Mouse (Mus musculus) cerebellum, adult (tissue): ENCODE measurements around the gene Pcnx.
A peak's percentile ranks its signal among the peaks of the same experiment; 100 is the strongest.
"Not testable (repeated sequence)": the region's sequence is repeated elsewhere in the genome, so short reads cannot be mapped to it uniquely, and the experiment has no call there.

Experiments
- ATAC-seq: cut with Nextera tagmentation; 2 replicates; pipeline ENCODE4 v1.9.2; 2017; ENCODE audit warnings: mild to moderate bottlenecking, moderate library complexity, mixed read lengths; ENCODE audit not compliant: insufficient number of reproducible peaks, low FRiP score, low TSS enrichment

Pcnx gene

DNA sequence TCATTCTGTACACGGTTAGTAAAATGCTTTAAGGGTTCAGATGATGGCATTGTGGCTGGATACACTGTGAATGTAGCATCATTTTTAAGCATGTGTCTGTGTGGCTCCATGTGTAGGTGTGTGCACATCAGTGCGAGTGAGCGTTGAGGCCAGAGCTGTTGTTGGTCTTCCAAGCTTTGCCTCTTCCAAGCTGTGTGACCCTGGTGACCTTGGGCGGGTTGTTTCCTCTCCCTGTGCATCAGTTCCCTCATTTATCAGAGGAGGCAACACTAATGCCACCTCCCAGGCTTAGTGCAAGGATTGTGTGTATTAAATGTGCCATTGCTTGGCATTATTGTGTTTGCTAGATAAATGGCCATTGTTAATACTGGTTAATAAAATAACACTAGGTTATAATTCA lies 76.2 kb downstream of the Pcnx start:
- ATAC-seq: no peak

DNA sequence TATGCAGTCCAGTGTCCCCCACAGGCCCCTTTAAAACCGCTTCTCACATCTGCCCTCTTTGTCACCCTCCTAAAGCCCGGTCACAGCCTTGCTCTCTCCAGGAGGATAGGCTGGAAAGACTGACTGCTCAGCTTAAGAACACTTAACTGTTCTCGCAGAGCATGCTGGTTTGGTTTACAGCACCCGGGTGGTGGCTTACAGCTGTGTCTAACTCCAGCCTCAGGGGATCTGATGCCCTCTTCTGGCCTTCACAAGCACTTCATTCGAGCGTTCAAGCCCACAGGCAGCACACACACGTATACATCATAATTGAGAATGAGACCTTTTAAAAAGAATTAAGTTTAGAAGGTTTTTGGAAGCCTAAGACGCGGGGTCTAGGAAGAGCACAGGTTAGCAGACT lies 81.4 kb downstream of the Pcnx start:
- no peak for ATAC-seq

DNA sequence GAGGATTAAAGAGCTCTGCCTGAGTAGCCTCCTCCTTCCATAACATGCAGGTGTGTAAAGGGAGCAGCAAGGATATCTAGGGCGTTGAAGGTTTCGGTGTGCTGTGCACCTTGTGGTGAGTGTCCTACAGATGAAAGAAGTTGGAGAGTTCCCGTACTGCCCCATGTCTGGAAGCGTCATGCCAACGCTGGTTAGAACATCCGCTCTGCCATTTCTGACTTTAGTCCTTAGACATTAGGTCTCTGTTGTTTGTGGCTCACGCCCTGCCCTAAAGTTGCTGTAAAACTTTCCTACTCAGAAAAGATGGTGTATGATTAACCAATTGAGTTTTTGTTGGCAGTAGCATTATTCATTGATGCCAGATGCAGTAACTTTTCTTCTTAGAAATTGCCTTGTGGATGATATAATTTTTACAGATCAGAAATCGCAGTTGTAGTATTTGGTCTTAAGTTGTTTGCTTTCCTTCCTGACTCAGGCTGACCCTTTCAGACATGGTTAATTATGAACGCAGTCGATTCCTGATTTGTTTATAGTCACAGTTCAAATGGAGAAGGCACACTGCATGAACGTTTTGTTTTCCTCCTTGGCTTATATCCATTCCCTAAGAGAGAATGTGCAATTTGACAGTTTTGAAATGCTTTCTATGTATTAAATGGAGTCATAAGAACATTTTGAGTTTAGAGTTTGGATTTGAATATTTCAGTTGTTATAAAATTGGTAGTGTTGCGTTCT lies 83.7 kb downstream of the Pcnx start:
- ATAC-seq: no peak

GRCm38 (mm10) chr12:81949026-81949425 lies 89.2 kb downstream of the Pcnx start:
- no peak; the same call in 1 of the 2 replicates for ATAC-seq

DNA sequence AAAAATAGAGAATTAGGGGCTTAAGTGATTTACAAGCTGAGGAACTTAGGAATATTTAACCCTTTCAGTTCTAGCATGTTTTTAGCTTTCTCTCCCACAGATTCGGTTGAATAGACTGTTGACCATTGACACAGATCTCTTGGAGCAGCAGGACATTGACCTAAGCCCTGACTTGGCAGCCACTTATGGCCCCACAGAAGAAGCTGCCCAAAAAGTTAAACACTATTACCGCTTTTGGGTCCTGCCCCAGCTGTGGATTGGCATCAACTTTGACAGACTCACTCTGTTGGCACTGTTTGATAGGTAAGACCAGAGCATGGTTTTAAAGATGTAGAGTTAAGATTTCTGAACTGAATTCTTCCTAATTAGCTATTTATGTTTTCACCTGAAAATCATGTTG lies 90.2 kb downstream of the Pcnx start:
- ATAC-seq: no peak

GRCm38 (mm10) chr12:81958351-81958750 lies 98.5 kb downstream of the Pcnx start:
- no peak for ATAC-seq

DNA sequence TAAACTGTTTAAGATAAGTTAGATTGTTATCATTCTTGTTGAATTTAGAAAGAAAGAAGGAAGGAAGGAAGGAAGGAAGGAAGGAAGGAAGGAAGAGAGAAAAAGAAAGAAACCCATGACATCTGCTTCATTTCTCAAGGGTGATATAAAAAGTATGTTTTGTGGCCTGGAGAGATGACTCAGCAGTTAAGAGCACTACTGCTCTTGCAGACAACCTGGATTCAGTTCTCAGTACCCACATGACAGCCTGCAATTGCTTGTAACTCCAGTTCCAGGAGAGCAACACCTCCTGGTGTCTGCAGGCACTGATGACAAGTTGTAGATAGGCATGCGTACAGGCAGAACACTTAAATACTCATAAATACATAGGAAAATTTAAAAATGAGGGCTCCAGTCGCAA lies 105.6 kb downstream of the Pcnx start:
- no peak for ATAC-seq

DNA sequence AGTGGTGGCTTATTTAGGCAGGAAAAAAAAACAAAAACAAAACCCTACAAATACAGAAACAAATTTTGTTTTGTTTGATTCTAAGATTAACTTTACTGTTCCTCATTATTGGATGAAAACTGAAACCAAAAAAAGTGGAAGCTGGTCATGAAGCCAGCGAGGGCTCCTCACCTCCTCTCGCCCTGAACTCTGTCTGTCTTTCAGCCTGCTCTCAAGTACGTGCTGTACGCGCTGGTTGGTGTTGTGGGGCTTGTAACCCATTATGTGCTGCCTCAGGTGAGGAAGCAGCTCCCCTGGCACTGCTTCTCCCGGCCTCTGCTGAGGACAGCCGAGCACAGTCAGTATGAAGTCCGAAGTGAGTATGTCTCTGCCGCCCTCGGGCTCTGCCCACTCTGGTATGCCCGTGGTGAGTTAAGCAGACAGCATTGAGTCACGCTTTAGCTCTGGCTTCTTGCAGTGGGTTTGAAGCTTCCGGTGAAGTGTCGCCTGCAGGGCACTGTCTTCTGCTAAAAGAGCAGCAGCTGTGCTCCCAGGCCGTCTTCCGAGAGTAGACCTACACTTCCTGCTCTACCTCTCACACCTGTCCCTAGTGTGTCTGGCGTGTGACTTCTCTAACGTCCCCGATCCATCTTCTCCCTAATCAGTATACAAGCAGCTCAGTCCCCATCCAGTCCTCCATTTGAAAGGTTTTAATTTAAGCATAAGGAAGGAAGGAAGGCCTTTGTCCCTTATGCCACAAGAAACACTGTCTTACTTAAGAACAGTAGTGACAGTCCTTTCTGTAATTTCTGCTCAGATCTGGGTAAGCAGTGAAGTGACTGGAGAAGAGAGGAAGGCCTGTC lies 111.4 kb downstream of the Pcnx start:
- no peak for ATAC-seq

GRCm38 (mm10) chr12:81971884-81972362 lies 112.1 kb downstream of the Pcnx start:
- ATAC-seq: no peak

- ATAC-seq: no peak
Observed at GRCm38 (mm10) chr12:81974806-81975205, 115.0 kb downstream of the Pcnx start.

- ATAC-seq: no peak
Observed at GRCm38 (mm10) chr12:81977346-81977745, 117.5 kb downstream of the Pcnx start.

- no peak for ATAC-seq
Observed at GRCm38 (mm10) chr12:81979312-81979711, 119.5 kb downstream of the Pcnx start.

DNA sequence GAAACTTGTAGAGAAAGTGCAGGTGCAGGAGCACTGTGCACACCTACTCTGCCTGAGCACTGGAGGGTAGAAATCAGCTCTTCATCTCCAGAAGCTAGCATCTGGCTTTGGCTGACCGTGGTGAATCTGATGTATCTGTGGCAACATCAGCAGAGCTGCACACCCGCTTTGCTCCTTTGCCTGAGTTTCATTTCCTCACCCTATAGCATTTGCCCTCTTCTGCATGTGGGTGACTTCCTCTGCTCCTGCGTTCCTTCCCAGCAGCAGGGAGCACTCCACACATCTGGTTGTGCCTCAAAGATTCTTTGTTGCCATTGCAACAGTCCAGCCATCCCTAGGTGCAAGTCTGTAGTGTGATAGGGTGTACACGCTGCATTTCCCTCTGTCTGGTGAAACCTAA lies 132.3 kb downstream of the Pcnx start:
- no peak for ATAC-seq

- ATAC-seq: no peak
Observed at GRCm38 (mm10) chr12:81992996-81993395, 133.2 kb downstream of the Pcnx start.

- peak; percentile 45; the same call in 1 of the 2 replicates for ATAC-seq
Observed at GRCm38 (mm10) chr12:81994911-81995667, 135.3 kb downstream of the Pcnx start.

DNA sequence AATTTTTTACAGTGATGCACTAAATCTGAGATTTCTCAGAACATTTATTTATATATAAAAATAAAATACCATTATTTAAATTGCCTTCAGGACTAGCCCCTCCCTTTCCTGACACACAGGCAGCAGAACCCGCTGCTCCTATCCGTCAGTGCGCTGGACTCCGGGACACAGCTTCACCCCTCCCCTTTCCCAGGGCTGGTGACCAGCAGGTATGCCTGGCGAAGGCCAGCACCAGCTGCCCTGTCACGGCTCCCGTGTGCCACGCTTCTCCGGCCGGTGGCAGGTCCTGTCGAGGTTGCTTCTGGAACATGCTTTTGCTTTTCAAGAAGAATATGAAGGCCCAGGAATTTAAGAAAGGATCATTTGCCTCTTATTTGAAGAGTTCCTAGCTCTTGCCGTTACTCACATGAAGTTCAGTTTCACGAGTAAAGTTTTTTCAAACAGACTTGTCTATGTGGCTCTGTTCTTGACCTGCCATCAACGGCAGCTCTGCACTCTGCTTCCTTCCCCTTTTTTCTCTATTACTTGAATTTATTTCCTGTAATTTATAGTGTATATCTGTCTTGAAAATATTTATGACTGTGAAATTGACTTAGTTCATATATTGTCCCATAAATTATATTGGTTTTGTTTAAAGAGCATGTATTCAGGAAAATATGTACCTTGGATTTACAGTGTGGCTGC lies 137.0 kb downstream of the Pcnx start:
- ATAC-seq: no peak

DNA sequence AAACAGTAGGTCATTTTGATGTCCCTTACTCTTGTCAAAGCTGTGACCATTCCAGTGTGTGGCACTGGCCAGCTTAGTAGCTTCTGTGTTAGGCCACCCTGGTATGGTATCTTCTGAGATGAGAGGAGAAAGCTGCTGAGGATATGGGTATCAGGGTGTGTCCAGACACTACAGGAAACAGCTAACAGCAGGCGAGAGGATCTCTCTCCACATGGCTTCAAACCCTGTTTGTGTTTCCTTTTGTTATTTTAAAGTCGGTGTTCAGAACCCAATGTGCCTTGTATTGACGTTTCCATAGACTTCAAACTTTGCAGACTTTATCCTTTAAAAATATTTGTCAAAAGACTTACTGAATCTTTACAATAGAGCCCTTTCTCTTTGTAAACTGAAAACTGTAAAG lies 137.7 kb downstream of the Pcnx start:
- ATAC-seq: no peak

- peak; percentile 97 for ATAC-seq
Observed at GRCm38 (mm10) chr12:82002697-82003096, 142.9 kb downstream of the Pcnx start.

DNA sequence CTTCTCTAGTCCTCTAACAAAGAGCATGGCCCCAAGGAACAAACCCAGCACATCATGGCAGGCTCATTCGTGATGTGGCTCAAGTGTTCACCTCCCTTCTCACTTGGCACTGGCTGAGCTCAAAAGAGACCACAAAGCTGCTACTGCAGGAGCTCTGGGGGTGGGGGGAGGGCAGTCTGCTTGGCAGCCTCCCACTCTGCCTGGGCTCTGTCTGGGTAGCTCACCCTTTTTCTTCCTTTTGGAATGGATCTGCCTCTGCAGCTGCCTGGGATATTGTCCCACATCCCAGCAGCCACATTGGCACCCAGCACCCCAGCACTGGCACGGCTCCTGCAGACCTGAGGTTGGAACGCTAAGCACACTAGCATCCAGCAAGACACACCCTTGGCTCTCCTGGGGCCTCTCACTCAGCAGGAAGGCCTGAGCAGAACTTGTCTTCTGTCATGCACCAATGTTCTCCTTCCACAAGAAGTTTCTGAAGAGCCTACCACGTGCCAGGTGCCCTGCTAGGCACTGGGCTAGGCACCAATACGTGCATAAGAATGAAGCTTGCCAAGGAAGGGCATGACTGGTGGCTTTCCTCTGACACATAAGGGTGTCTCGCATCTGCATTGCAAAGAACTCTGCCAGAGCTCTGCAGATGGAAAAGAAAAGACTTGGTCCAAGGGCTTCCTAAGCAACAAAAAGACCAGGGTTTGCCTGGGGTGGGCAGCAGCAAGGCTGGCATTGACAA lies 166.2 kb downstream of the Pcnx start:
- ATAC-seq: not testable (repeated sequence)

DNA sequence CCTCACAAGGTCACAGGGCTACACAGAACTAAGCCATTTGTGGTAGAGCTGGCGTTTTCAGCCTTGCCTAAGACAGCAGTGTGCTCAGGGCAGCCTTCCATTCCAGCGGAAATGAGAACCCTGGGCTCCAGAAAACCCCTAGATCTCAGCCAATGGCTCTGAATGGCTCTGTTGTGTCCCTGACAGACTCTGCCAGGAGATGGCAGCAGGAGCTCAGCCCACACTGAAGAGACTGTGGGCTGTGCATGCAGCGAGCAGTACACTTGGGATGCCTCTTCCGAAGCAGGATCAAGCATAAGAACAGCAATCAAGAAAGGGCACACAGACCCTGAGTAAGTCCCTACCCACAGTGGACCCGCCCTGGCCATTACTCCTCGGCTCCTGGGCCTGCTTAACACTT lies 173.7 kb downstream of the Pcnx start:
- ATAC-seq: peak; percentile 97
